Mouse (Mus musculus) cortical plate, adult 2 months (tissue): ENCODE measurements around the gene Nat10.

Source experiments
- CTCF ChIP-seq: fragments of 200-500 bp; IDR thresholded peaks from 2 replicates; pipeline ENCODE4 v1.5.1; 2011; ENCODE audit warnings: mild to moderate bottlenecking, control low read depth, low read length; ENCODE audit not compliant: insufficient read depth; ENCODE audit errors: extremely low read depth
- POLR2A ChIP-seq: fragments of 200-500 bp; IDR thresholded peaks from 2 replicates; pipeline ENCODE4 v1.6.1; 2011; ENCODE audit warnings: mild to moderate bottlenecking, low read length, control low read depth; ENCODE audit not compliant: insufficient read depth; ENCODE audit errors: extremely low read depth

- TF ChIP-seq POLR2A = no peak
- no peak for TF ChIP-seq CTCF
These were observed 73.2 kb downstream of the Nat10 start for GRCm38 (mm10) chr2:103687888-103688287.
